Mouse (Mus musculus) spleen, postnatal 4 days (tissue): ENCODE measurements at regions not wholly inside any gene's neighbourhood (a gene's known extent, or its start where the extent isn't known, plus 50 kb on each side); places are given as distances from the start of the nearest gene placed in this dataset.
"Not testable (repeated sequence)": the region's sequence is repeated elsewhere in the genome, so short reads cannot be mapped to it uniquely, and the experiment has no call there.

Experiments used
- DNase-seq, 2 experiments: peaks; one replicate each; pipeline ENCODE4 v3.0.0; 2022; ENCODE audit warnings: low spot score in 2 of 2

DNA sequence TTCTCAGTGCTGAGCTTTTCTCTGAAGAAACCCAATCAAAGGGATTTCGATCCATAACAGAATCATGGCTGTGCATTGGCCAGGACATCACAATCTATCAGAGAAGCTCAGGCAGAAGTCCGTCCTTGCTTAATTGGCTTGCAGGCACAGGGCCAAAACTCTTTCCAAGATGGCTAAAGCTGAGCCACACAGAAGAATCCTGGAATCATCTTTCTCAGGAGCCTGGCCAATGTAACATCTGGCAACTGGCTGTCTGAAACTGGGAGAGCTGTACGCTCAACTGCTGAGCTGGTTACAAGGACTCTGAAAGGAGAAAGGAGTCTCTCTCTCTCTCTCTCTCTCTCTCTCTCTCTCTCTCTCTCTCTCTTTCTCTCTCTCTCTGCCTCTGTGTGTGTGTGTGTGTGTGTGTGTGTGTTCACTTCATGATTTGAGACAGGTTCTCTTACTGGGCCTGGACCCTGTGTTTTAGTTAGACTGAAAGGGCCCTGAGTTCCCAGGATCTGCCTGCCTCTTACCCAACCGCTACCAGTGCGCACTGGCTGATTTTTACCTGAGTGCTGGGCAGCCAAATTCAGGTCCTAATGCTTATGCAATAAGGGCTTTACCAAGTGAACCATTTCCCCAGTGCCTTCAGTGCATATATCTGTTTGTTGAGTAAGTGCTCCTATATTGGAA, 333.3 kb upstream of the Cwc22 start:
- DNase-seq, result no peak

DNA sequence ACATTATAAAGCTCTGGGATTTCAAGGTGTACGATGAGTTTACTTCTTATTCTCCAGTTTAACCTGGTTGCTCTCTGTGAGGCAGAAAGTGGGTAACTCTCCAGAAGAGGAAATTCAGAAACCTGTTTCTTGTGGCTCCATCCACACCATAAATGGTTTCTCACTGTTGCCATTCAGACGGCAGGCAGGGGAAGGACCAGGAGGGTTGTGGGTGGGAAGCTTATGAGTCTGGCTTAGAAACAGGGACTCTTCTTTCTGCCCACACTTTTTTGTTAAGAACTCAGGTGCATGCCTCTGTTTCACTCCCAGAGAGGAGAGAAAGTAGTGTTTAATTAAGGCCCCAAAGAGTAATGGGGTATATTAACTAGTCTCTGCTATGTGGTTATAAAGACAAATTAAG, 332.5 kb upstream of the Cwc22 start:
- DNase-seq, result no peak

DNA sequence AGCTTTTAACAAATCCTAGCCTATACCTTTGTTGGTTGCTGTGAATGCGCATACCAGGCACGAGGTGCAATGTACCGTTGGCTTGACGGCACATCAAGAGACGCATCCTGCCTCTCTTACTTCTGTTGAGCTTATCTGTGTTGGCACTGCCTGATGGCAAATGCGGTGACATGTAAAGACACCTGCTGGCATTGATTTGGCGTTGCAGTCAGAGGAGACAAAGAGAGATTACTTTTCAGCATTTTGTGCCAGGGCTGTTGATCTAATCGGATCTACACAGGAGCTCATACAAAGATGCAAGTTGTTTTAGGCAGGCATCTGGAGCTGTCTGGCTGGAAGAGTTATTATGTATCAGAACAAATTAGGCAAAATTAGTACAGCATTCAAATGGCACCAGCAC, 331.5 kb upstream of the Cwc22 start:
- no peak for DNase-seq

DNA sequence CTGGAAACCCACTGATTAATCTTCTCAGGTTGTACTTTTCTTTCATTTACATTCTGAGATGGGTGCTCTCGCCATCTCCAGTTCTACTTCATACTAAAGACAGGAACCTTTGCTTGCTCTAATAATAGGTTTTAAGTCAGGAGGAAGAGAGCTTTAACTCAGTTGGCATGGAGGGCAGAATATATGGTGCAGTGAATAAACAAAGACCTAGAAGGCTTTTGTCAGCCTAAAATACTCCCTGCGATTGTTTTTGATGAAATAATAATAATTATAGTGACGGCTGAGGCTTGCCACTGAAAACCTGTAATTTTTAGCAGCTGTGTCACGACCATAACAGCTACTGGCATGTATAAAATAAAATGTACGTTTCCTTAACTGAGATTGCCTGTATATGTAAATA, 327.9 kb upstream of the Cwc22 start:
- DNase-seq, result no peak

DNA sequence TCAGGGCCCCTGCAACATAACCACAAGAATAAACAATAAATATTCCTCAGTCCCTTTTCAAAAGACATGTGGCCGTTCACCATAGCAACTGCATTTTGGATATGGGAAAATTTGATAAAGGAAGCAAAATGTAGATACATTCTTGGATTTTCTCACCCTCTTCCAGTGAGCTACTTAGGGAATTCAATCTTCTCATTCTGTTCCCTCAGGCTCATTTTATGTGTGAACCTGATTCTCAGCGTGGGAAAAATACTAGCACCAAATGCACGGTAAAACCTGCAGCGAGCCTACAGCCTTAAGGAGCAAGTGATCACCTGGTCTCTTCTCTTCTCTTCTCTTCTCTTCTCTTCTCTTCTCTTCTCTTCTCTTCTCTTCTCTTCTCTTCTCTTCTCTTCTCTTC, 322.5 kb upstream of the Cwc22 start:
- no peak for DNase-seq

DNA sequence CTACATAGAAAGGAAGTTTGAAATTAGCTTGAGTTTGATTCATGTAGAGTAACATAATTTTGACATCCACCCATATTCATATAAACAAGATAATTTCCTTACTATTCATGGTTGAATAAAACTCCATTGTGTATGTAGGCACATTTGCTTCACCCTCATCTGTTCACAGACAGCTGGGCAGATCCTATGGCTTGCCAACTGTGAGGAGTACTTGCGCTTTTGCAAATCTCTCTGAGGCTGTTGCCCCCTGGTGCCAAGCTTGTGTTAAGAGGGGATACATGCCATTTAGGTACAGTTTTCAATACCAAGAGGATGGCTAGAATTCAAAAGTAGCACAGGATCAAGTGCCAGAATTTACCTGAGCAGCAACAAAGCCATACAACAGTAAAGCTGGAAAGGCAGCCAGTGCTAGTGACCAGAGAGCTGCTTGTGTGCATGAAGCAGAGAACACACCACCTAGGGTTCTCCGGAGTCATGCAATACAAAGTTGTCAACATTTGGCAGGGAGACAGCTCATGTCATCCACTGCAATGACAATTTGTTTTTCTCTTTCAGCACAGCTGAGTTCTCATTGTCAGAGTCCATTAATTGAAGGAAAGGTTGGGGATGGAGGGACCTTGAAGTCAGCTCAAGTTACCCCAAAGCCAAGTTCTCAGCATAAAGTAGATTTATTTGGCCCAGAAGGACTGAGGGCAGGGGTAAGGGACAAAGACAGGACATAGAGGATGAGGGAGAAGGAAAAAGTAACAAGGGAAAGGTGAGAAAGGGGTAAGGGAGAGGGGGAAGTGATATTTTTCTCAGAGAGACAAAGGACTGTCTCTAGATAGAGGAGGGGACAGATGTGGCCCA, 321.6 kb upstream of the Cwc22 start:
- DNase-seq, result no peak

DNA sequence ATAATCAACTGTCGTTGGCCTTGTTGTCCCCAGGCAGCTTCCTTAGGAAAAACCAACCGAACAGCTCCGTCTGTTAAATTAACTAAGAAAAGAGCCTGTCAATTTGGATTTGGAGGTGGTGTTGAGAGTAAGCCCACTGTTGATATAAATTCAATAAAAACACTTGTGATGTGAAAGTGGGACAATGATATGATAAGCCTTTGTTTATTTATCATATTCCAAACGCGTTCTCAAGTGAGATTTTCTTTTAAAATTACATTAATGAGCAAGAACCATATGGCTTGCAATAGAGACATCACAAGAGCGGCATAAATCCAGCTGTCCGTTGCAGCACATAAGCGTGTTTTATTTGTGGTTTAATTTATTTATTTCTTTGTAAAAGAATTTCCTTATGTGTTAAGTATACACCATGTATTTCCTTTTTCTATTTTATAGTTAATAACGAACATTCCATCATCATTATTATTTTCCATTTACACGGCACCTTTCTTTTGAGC, 307.5 kb upstream of the Cwc22 start:
- no peak for DNase-seq

DNA sequence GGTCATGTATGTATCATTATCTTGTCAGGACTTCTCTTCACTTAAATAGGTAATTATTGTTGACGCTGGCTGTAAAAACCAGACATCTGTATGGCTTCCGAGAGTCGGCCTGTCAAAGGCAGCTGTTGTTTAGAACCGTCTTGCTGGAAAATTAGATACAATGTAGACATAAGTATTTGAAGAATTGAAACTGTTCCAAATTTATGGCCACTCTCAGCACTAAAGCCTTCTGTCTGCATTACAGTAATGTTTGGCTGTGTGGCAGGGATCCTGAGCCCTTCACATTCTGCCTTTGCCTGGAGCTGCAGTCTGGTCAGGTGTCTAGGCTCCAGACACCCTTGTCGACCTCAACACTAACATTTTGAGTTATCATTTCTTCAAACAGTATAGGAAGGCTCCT, 300.2 kb upstream of the Cwc22 start:
- no peak for DNase-seq

DNA sequence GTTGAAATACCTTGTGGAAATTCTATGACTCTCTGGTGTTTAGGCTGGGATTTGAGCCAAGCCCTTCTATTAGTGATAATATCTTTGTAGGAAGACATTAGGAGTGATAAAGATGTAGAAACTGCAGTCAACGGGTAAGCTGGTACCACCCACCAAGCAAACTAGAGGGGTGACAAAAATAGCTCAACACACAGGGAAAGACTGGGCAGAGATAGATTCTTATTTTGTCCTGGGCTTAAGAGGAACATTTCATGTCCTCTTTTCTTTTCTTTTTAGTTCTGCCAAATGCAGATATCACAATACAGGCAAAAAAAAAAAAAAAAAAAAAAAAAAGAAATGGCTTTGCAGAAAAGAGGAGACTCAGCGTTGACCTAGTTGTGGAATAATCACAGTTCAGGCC, 294.1 kb upstream of the Cwc22 start:
- no peak for DNase-seq

DNA sequence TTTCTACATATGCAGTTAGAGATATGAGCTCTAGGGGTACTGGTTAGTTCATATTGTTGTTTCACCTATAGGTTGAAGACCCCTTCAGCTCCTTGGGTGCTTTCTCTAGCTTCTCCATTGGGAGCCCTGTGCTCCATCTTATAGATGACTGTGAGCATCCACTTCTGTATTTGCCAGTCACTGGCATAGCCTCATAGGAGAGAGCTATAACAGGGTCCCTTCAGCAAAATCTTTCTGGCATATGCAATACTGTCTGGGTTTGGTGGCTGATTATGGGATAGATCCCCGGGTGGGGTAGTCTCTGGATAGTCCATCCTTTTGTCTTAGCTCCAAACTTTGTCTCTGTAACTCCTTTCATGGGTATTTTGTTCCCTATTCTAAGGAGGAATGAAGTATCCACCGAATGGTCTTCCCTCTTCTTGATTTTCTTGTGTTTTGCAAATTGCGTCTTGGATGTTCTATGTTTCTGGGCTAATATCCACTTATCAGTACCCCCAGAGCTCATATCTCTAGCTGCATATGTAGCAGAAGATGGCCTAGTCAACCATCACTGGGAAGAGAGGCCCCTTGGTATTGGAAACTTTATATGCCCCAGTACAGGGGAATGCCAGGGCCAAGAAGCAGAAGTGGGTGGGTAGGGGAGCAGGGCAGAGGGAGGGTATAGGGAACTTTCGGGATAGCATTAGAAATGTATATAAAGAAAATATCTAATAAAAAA, 279.4 kb upstream of the Cwc22 start:
- DNase-seq, result not testable (repeated sequence)

DNA sequence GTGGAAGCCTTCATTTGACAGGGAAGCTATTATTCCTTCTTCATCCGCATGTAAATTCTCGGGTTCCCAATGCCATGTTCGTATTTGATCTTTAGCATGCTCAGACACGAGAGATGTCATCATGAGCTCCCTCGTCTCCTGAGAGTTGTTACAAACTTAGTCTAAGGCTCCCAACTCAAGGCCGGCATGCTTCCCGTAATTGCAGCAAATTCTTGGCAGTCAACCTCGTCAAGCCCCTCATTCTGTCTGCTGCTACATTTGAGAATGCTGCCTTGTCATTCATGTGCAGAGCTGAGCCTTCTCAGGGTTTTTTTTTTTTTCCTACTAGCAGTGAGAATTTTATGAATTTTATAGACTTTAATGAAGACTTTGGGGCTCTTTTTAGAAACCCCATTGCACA, 268.3 kb upstream of the Cwc22 start:
- no peak for DNase-seq

DNA sequence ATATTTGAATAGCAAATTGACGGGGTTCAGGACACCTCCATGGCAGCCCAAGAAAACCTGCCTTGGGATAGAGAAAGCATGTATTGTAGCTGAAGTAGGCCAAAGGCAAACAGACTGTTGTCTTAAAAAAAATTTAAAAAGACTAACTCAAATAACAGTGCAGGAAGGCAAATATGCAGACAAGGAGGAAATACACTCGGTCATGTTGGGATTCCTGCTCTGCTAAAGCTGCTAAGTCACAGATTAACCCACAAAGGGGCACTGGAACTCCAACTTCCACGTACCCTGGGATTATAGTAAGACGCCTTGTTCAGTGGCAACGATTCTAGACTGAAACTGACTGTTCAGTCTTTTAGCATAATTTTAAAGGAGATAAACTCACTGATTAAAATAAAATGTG, 258.9 kb upstream of the Cwc22 start:
- no peak for DNase-seq

DNA sequence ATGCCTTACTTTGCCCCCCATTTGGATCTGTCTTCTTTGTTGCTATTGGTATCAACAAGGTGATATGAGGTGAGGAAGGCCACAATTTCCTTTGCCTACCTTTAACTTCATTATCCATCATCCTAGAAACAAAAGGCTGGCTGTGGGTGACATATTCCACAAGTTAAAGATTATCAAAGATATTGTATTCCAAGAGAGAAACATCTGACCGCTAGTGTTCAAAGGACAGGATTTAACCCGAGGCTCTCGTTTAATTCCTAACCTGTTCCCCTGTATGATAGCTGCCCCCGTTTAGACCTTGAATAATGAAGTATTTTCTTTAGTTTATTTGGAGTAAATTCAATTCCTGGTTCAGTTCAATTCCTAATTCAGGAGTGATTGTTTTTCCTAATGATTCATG, 249.8 kb upstream of the Cwc22 start:
- DNase-seq, result no peak

DNA sequence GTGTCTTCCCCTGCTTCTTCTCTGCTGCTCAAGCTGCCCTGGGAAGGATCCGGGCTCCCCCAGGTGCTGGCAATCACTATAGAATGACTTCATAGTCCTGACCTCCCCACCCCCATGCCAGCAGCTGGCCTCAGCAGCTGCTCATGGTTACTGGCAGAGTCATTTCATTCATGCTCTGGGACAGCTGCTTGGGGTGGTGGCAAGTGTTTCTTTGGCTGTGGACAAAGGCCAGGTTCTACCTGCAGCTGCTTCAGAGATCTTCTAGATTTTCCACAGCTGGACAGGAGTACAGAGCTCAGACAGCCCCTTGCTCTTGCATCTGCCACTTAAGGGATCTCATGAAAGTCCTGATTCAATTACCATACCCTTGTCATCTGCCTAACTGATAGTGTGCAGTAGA, 243.4 kb upstream of the Cwc22 start:
- DNase-seq, result no peak

DNA sequence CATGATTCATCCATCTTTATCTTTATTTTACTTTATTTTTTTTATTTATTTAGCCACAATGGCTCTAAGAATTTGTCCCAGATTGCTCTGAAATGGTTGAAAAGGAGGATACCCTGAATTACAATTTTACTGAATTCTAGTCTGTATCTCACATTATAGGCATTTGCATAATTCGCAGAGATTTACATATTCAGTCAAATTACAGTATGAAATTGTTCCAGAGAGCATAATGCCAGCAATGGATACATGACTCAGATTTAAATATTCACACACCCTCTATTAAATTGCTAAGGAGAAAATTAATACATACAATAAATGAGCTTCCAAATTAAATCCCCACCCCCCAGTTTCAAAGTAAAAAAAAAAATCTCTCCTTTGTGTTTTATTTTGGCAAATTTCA, 238.8 kb upstream of the Cwc22 start:
- no peak for DNase-seq

DNA sequence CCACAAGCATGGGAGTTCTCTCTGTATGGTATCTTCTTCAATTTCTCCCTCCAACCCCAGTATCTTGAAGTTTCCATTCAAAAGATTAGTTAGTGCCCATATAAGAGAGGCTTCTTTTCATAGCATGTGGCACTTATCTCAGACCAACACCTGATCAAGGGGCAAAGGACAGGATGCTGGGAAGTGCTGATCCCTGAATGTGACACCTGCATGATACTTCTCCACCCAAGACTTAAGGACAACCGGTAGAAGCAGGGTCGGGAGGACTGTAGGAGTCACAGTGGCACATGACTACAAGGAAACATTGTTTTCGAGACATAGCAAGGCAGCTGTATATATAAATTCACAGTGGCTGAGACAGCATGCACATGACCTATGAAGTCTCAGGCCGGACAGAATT, 227.6 kb upstream of the Cwc22 start:
- no peak for DNase-seq

DNA sequence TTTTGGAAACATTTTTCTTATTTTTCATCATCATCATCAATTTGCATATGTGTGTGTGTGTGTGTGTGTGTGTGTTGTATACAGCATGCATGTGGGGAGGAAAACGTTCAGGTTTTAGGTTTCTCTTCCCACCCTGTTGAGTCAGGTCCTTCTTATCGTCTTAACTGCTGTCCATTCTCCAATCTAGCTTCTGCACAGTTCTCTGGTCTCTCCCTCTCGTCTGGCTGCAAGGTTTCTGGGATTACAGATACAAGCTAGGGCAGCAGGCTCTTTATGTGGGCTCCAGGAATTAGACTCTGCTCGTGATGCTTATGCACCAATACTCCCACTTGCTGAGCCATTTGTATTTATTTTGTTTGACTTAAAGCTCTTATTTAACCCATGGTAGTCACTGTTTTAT, 226.6 kb upstream of the Cwc22 start:
- no peak for DNase-seq

DNA sequence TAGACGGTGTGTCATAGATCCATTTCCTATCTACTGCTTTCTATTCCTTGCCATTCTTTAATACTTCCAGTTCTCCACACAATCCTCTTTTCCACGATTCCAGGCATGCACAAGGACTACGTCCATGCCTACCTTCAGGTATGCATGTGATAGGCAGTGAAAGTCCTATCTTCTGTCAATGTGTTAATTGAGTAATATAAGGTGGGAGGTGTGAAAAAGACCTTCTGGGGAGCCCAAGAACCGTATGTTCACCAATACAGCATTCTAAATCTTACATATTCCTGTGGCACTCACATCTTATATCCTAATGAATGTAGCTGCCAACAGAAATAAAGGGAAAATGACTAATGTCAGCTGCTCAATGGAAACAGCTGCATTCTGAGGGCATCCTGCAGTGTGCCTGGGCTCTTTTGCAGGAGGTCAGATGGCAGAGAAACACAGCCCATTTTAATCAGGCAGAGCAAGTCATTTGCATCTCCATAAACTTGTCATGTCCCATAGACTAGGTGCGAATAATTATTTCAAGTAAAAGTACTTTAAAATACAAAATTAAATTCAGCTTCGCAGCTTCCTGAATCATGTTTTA, 224.1 kb upstream of the Cwc22 start:
- no peak for DNase-seq

DNA sequence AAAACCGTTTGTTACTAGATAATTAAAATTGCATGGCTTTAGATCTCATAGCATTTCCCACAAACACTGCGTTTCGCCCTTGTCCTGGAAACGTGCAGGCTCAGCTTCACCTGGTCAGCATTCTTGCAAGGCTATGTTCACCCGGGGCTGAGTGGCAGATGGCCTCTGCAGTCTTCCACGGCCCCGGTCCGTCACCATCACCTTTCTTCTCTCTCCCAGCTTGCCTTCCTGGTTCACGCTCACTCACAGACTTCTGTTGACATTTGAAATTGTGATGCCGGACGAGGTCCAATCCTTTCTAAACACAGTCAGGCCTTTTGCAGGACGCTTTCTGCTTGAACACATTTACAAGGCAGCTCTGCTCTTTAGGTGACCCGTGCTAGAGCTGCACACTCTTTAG, 219.3 kb upstream of the Cwc22 start:
- DNase-seq, result no peak

DNA sequence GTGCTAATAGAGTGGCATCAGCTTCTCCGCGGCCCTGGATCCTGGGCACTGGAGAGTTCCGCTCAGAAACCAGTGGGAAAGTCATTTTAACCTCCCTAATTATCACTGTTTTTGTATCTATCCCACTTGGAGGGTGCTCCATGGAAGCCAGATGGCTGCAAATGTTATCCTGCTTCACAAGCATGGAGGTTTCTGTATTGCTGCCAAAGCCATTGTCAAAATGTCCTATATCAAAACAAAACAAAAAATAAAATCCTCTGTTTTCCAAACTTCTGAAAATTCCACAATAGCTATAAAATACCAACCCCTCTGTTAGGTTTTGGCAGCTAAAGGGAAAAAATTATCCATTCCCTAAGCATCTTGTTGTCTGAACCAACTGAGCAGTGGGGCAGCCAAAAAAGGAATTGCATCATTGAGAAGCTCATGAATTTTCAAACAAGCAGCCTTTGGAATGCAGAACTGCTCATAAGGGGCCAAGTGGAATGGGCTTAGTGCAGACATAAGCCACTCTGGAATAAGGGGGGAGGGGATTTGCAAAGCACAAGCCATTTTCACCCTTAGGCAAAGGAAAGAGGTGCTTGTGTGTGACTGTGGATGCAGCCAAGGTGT, 213.8 kb upstream of the Cwc22 start:
- no peak for DNase-seq

DNA sequence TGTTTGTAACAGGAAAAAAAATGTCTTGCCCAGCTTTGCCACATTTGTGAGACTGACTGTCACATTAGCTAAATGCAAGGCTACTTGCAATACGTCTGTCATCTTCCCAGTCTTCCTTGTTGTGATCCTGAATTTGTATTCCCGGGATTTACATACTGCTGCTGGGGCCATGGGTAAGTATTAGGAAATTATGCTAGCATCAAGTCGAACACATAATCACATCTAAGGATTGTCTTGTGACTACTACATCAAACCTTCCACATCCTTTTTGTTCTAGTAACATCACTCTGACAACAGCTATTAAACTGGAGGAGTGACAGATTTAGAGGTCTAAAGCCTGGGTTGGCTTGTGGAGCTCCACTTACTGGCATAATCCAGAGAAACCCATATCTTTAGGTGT, 164.2 kb upstream of the Cwc22 start:
- no peak for DNase-seq

DNA sequence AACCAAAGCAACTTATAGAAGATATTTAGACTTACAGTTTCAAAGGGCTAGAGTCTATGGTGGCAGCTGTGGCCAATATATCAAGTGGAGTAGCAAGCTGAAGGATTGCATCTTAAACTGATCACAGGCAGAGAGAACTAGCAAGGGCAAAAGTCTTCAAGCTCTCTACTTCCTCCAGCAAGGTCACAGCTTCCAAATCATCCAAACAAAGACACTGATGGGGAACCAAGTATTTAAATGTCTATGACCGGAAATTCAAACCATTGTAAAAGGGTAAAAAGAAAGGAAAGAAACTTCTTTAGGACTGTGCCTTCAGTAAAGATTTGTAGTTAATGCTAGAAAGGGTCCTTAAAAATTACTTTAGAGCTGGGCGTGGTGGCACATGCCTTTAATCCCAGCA, 149.4 kb upstream of the Cwc22 start:
- no peak for DNase-seq
